Mouse (Mus musculus) skeletal muscle tissue, adult 2 months (tissue): ENCODE results near the gene Clstn3.
"Not testable (repeated sequence)": the region's sequence is repeated elsewhere in the genome, so short reads cannot be mapped to it uniquely, and the experiment has no call there.

Source experiments
- DNase-seq: peaks from one replicate; pipeline ENCODE4 v3.0.0-alpha.2; 2012; ENCODE audit warnings: low read depth, low spot score

Gene Clstn3

DNA sequence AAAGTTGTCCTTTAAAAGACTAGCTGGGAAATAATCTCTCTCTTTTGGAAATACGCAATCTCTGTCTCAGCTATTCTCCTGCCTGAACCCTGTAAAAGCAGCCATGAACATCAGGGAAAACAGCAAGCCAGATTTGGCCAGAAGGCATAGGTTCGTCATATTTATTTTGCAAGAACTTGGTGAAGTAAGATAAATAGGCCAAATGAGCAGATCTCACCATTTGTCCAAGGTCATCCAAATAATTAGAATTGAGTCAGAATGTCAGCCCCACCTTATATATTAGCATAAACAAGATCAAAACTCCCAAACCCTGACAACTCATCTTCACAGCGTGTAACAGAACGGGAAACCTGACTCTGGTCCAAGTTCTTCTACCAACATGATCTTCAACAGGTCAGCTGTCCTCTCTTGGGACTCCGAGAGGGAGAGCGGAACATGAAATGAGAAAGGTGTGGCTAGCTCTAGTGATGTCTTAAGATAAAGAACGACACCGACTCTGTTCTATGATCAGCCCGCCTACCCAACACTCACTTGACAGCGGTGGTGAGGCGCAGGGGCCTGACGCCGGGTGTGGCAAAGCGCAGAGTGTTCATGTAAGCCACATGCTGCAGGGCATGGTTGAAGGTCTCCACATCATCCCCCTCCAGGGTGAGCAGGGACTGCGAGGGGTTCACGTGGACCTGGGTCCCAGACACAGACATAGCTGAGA lies 15.5 kb downstream of the Clstn3 start:
- no peak for DNase-seq

DNA sequence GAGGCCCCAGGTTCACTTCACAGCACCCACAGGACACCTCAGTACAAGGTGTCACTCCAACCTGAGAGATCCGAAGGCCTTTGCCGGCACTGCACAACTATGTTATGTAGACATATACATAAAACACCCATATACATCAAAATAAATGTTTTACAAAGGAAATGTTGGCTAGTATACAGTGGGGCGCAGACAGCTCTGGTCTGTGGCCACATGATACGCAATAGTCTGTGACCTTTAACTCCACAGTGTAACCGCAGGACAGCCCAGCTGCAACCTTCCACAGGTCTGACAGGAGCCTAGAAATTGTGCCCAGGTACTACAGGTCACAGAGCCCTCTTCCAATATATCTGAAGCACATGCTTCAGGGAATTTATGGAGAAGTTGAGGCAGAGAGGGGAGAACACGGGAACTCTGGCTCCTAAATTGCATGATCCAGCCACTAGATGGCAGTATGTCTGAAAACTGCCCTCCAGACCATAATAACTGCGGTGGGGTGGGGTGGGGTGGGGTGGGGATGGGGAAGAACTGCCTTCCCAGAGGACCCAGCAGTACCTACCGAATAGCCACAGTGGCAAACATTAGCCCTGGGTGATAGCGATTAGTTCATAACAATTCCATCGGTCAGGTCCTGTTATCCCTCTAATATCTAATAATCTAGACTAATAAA lies 16.3 kb downstream of the Clstn3 start:
- DNase-seq = no peak

DNA sequence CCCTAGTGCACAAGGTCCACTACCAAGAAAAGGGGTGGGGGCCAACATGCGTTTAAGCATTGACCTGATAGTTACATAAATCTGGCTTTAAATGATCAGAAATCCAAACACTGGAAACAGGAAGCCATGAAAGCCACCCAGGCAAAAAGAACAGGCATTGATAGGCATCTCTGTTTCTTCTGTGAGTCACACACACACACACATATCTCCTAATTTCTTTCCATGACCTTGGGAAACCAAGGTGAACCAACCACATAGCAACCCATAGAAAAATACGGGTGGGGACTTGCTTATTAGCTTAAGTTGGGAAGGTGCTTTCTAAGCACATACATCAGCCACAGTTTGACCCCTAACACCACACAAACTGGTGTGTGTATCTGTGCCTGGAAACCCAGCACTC lies 17.2 kb downstream of the Clstn3 start:
- DNase-seq = no peak

DNA sequence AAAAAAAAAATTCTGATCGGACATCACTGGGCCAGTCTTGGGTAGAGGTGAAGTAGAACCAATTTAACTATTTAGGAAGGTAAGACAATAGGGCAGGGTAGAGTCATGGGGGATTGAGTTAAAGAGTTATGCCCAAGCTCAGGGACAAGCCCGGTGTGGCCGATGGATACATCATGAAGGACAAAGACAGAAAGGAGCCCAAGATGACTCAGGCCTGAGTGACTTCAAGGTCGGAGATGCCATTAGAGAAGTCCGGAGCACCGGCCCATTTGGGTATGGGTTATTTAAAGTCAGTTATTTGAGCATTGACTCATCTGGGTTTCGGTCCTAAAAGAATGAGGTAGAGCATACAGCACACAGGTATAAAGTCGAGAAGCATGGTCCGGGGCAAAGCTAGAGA lies 18.1 kb downstream of the Clstn3 start:
- no peak for DNase-seq

DNA sequence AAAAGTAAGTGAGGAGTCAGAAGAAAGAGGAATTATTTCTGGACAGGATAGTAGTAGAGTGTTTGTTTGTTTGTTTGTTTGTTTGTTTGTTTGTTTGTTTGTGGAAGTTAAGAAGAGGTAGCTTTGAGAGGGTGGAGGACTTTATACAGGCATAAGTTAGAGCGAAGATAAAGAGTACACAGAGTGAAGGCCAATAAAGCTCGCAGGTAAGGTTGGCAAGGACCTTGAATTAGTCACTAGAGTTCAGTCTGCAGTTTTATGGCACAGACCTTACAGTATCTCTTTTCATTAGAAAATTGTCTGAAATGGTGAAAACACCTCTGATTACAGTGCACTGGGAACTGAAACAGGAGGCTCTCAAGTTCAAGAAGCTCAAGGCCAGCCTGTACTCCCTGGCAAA lies 18.6 kb downstream of the Clstn3 start:
- DNase-seq = no peak

DNA sequence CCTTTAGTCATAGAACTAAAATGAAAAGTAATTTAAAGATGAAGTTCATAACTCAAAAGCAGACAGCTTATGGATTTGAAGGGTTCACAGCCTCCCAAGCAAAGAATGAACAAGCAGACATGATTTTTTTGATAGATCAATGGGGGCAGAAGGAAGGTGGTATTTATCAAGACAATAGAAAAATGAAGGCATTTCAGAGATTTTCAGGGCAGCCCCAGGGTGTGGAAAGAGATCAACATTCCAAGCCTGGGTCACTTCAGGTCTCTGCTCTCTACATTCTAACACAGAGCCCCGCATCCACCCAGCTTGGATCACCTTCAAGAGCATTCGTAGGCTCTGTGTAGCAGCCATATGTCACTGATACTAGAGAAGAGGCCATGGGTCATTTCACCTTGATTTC lies 21.3 kb downstream of the Clstn3 start:
- no peak for DNase-seq

DNA sequence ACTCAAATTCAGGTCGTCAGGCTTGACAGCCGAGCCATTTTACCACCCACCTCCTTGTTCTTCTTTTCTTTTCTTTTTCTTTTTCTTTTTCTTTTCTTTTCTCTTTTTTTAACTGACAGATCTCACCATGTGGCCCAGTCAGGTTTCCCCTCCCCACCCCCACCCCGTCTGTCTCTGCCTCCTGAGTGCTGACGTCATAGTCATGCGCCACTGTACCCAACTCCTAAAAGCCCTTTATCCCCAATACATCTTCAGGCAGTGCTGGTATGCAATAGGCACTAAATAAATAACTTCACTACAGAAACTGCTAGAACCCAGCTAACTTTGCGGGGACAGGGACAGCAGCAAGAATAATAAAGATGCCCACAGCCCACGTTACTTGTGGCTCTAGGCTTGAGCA lies 28.3 kb downstream of the Clstn3 start:
- no peak for DNase-seq

DNA sequence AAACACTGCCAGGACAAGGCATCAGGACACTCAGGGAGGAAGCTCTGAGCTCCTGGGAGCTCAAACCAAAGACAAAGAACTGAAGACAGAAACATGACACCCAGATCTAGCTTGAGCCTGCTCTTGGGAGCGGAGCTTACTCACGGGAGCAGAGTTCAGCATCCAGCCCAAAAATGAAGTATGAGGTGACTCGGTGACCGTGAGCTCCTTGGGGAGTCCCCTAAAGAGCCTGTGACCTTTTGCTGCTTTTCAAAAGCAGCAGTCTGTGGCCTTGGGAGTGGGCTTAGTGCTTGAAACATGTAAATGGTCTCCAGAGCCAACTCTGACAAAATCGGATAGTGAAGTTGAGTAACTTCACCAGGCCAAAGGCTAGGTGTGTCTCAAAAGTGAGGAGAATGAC lies 29.4 kb downstream of the Clstn3 start:
- DNase-seq = no peak

DNA sequence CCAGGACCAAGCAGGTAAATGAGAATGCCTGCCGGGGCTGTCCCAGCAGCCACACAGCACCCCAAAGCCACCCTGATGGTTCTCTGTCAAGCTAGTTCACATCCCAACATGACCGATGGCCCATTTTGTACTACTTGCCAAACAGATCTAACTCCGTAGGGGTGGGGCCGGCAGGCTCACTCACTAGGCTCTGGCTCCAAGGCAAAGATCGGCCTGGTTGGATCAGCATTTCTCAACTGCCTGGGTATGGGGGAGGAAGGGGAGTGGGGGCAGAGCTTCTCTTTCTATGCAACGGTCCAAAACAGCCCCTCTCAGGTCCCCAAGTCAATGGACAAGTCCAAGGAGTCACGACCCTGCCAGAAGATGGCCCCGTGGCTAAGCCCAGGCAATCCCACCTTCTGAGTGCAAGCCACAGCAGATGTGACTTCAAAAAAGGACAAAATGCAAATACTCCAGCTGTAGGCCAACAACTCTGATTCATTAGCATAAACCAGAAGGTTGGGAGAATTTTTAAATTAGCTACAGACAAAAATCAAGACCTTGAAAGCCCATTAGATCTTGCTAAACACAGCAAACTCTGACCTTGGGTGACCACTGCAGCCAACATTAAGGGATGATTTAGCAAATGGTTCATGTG lies 30.8 kb downstream of the Clstn3 start:
- no peak for DNase-seq

DNA sequence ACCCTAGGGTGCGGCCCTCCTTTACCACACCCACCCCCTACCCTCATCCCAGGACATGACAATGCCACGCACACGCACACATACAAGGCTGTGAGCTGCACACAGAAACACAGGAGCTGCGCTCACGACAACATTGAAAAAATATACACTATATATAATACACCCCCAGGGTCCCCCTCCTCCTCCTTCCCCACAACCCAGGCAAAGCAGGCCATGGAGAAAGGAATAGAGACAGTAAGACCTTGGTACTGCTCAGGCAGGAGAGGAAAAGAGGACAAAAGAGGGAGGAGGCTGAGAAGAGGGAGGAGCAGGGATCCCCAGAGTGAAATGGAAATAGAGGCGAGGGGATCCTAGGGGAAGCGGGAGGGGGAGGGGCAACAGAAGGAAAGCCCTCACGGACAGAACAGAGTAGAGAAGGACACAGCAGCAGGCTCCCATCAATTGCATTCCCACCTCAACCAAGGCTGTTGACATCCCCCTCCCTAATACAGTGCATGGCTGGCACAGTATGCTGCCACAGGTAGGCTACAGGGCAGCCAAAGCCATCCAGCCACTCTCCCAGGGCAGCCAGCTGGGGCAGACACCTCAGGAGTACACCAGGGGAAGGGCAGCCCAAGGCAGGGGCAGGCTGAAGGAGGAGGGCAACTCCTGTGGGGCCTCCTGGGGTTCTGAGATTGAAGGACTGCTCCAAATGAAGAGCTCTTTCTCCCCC lies 33.7 kb downstream of the Clstn3 start:
- no peak for DNase-seq

DNA sequence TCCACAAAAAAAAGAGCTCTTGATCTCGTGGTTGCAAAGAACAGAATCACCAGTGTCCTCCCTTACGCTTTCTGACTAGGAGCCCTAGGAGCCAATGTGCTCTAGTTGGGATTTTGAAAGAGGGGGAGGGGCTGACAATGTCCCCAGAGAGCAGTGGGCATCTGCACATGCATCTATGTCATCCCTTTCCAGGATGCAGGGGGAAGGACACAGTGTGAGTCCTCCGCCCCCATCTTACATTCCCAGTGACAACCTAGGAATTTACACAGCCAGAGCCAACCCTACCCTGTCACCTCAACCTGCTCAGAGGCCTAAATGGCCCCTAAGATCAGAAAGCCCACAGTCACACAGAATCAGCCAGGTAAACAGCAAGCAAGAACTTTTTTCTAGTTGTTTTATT lies 34.2 kb downstream of the Clstn3 start:
- no peak for DNase-seq

DNA sequence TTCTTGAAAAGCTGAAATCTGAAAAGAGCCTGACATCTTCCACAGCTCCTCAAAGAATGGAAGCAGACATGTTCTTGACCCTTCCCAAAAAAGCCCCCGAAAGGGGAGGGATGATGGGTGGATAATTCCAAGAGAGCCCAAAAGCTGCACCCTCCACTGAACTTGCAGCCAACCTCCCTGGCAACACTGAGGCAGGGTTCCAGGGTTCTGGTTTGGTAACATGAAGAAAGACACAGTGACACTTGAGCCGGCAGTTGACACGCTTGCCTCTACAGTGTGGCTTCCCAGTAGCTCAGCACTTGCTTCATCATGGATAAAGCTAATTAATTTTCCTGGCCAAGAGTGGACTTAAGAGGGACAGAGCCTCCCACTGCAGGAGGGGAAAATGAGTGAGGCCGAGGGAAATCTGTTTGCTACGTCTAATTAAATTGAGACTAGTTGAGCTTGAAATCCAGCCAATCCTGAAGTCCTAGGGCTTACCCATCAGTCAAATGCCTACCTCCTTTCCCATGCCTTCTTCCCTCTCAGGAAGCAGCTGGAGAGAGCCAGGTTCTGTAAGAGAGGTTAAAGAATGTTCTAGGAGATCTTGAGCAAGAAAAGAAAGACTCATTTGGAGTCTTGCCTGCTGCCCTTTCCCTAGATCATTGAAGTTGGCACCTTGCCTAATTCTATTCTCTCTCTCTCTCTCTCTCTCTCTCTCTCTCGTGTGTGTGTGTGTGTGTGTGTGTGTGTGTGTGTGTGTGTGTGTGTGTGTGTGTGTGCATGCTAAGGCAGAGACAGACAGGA lies 36.6 kb downstream of the Clstn3 start:
- DNase-seq = no peak

DNA sequence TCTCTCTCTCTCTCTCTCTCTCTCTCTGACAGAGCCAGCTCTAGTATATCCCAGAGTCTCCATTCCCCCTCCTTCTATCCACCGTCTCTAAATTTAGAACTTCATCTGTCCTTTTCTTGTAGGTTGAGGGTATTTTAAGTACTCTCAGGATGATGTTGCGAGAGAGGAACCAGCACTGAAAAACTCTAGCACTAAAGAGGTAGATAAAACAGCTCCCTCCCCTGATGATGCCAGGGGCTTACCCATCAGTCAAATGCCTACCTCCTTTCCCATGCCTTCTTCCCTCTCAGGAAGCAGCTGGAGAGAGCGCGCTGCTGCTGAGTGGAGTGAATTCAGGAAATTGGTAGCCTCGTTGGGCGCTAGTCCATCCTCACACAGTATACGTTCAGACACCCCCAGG lies 37.3 kb downstream of the Clstn3 start:
- no peak for DNase-seq

DNA sequence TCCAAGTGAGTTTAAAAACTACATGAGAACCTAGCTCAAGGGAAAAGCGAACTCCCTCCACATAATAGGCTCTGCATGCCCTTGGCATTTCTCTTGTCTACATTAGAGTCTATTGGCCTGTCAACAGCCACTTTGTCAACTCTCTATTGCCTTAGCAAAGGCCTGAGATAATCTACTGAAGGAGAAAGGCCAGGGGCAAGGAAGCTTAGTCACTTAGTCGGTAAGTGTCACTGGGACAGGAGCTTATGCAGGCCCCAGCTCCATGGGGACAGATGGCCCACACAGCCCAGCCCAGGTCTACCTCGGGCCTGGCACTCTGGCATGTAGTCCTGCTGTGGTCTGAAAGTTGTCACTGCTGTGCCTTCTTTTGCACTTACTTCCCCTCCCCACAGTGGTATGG lies 38.0 kb downstream of the Clstn3 start:
- DNase-seq = no peak

DNA sequence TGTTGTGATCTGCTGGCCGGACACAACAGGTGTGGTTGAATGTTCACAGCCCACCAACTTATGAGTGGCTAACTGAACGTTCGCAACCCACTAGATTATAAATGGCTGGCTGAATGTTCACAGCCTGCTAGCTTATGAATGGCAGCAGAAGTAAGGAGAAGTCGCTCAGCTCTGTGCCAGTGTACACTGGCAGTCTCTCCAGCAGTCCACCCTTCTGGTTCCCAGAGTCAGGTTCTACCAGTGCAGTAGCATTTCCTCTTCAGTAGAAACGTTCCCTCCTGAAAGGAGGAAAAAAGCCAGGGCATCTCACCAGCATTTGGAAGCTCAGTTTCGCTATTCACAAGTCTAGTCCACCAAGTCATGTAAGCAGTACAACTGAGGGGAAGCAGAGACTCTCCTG lies 39.1 kb downstream of the Clstn3 start:
- DNase-seq = no peak

DNA sequence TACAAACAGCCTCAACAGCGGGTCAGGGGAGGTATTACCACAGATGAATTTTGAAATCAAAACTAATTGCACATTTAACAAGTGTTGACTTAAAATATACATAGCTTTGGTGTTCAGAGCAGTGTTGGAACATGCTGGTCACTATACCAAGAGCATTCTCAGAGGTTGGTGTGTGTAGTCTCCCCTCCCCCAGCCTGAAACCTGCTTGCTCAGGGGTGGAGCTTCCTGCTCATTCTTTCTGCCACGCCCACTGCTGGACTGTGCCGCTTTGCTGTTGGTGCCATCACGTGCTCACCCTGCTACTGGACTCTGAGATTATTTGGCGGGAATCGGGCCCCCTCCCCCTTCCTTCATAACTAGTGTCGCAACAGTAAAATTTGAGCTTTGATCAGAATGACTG lies 39.6 kb downstream of the Clstn3 start:
- DNase-seq = not testable (repeated sequence)

DNA sequence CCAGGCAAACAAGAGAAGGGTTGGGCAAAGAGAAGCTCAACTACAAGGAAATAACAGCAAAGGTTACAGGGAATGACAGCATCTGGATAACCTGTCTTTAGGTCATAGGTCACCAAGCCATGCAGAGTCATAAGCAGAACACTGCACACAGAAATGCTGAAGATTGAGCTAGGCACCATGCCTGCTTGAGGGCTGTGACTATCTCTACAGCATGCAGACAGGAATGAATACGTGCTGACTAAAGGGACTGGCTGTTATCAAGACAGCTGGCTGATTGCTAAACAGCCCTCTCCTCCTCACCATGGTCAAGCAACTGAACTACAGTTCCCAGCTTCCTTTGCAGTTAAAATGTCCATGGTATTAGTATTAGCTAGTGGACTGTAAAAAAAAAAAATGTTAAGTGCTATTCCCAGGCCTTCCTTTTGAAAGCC lies 40.5 kb downstream of the Clstn3 start:
- no peak for DNase-seq

DNA sequence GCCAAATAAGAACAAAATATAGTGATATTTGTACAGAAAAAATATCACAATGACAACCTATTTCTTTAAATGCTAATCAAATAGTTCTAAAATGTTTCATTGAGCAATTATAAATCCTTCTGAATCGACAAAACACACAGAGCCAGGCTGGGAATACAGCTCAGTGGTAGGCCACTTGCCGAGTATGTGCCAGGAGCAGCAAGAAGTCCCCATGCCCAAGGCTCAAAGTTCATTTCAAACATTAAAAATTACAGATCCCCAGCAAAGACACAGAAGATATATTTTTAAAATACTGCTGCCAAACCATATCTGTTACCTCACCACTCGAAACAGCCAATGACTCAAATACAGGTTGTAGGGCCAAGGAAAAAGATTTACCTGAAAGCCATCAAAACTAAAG lies 45.9 kb downstream of the Clstn3 start:
- no peak for DNase-seq

DNA sequence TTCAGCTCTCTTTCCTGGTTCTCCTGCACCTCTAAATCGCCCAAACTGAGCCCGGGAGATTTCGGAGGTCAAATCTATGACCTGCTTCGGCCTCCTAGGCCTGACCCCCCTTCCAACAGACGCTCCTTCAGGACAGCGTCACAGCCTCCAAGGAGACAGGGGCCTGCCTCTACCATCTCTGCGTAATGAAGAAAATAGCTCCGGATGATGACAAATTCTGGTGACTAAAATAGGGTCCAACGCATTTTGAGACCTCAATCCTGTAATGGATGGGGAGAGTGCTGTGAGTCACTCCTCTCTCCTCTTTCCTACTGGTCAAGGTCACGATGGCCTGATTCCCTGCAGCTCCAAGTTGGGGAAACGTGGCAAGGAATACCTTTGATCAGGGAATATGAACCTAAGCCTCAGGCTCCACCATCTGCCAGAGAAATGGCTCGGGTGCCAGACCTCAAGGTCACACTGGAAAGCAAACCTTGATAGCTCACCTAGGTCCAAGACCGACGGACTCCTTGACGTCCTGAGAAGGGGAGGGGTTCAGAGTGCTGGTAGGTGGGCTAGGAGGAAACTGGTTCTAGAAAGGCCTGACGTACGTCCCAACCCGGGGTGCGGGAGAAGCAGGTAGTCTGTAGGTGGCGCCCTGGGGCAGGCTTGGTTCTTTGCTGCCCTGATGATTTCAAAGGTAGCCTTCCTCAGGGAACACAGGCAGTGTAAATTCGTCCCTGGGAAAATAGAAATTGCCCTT lies 49.1 kb downstream of the Clstn3 start:
- peak; percentile 61 for DNase-seq

DNA sequence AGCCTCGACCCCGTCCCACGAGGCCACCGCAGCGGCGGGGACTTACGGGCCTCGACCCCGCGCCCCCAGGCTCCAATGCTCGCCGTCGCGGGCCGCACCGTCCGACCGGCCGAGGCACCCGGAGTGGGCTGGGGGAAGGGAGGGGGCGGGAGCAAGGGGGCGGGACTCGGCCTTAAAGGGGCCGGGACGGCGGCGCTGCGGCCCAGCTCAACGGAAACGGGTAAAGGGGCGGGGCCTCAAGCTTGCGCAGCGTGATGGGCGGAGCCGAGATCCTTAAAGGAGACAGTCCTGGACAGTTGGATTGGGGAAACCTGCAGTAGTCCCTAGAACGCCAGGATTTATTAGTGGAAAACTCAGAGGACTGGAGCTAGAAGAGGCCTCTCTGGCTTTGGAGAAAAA lies 49.7 kb downstream of the Clstn3 start, which contains the start of gene Pex5:
Gene Pex5, minus strand, starts transcription at position 141 of the 399 bp plus-strand sequence.
- peak; percentile 91 for DNase-seq
